Comparison of ENCODE assay signal across 10 mouse cellular contexts in the genomic region with DNA sequence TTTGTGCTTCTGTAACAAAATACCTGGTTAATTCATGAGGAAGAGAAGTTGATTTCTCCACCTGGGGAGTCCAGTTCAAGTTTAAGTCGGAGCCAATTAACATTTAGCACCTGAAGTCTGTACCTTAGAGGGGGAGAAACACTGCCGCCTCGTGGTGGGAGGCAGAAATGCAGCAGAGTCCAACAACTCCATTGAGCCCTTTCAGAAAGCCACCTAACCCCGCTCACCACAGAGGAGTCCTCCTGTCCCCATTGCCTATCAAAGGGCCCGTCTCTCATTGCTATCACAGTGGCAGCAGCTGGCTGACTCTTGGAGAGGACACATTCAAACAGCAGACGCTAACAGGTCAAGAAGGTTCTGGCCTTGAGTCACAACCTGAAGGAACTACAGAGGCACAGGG. TPM values are rescaled to one million over a fixed set of nuclear protein-coding genes. Genes with fewer than 3 reads are reported as not detected.
DNase-seq lines count a peak whose midpoint lies in the region; ATAC-seq and TF ChIP-seq lines count a peak whose summit lies in the region.
"Had no signal": no experiment of that assay in that cellular context is flagged by ENCODE, and none has a peak within 500 bp of the region (broad histone marks: within the 10 kb centered on the region; RNA-seq: fewer than 3 reads in every experiment).

No protein-coding gene starts in this region.

- no peak overlapping the region for H3K9ac ChIP-seq in hindbrain, embryonic 11.5 days (ENCODE audit: low read depth, low read length)
- H3K9ac ChIP-seq in hindbrain, embryonic 16.5 days (ENCODE audit: low read depth, low read length) = no peak overlapping the region
- H3K9ac ChIP-seq: embryonic facial prominence, embryonic 15.5 days; limb, embryonic 15.5 days had no signal

- H3K36me3 ChIP-seq in hindbrain, embryonic 11.5 days (ENCODE audit: control insufficient read depth, insufficient read depth, low read length) = no peaks in the 10 kb centered on the region
- H3K36me3 ChIP-seq in hindbrain, embryonic 16.5 days (ENCODE audit: control insufficient read depth, insufficient read depth, low read length) = no peaks in the 10 kb centered on the region
- no peaks in the 10 kb centered on the region for H3K36me3 ChIP-seq in C2C12 (ENCODE audit: control insufficient read depth, insufficient read depth)
- H3K36me3 ChIP-seq: embryonic facial prominence, embryonic 15.5 days; limb, embryonic 15.5 days had no signal

- H3K9me3 ChIP-seq in hindbrain, embryonic 11.5 days (ENCODE audit: control insufficient read depth, low read length) = no peaks in the 10 kb centered on the region
- H3K9me3 ChIP-seq in hindbrain, embryonic 16.5 days (ENCODE audit: control insufficient read depth, low read length) = no peaks in the 10 kb centered on the region
- H3K9me3 ChIP-seq: embryonic facial prominence, embryonic 15.5 days; limb, embryonic 15.5 days had no signal

- no peak overlapping the region for H3K27ac ChIP-seq in hindbrain, embryonic 11.5 days (ENCODE audit: low read depth, low read length)
- no peak overlapping the region for H3K27ac ChIP-seq in hindbrain, embryonic 16.5 days (ENCODE audit: low read depth, low read length)
- H3K27ac ChIP-seq in cortical plate, adult 2 months (ENCODE audit: insufficient read depth, low read length) = no peak overlapping the region
- no peak overlapping the region for H3K27ac ChIP-seq in olfactory bulb, adult 2 months (ENCODE audit: insufficient read depth, low read depth, low read length)
- H3K27ac ChIP-seq: embryonic facial prominence, embryonic 15.5 days; limb, embryonic 15.5 days had no signal

- H3K79me2 ChIP-seq in C2C12 (ENCODE audit: control insufficient read depth, insufficient read depth) = no peaks in the 10 kb centered on the region

- no peak overlapping the region for H3ac ChIP-seq in C2C12 (ENCODE audit: control insufficient read depth, insufficient read length, low read depth)

- peak; percentile 30 for TF ChIP-seq CTCF in C2C12 (IDR thresholded peaks at IDR 0.05; ENCODE audit: control insufficient read depth, insufficient read depth, insufficient read length)
- peak; percentile 67 for TF ChIP-seq CTCF in cortical plate, adult 2 months (IDR thresholded peaks at IDR 0.05; ENCODE audit: extremely low read depth, insufficient read depth, low read length)
- 0 out of 2 replicates have a peak, but pooled peaks have one; percentile 23 for TF ChIP-seq CTCF in olfactory bulb, adult 2 months (IDR thresholded peaks at IDR 0.05; ENCODE audit: insufficient read depth, low read depth, low read length)

- peak; percentile 41 for DNase-seq in hindbrain, embryonic 11.5 days (ENCODE audit: low spot score)
- peak; percentile 73 for DNase-seq in ZHBTc4 (ENCODE audit: low read depth, low spot score)
- peak; percentile 72 to 74 for DNase-seq in kidney, postnatal 4 days
- DNase-seq in right cerebral cortex, adult 18-20 months = no peak

- peaks cover 2% of the 10 kb centered on the region; the same call in 1 of the 2 replicates for H3K27me3 ChIP-seq in hindbrain, embryonic 11.5 days (ENCODE audit: control insufficient read depth, insufficient read depth, low read length)
- no peaks in the 10 kb centered on the region for H3K27me3 ChIP-seq in hindbrain, embryonic 16.5 days (replicated peaks; ENCODE audit: control insufficient read depth, insufficient read depth, low read length)
- H3K27me3 ChIP-seq in C2C12 (ENCODE audit: control insufficient read depth, insufficient read depth, insufficient read length) = no peaks in the 10 kb centered on the region
- H3K27me3 ChIP-seq: embryonic facial prominence, embryonic 15.5 days; limb, embryonic 15.5 days had no signal

- H3K4me2 ChIP-seq in hindbrain, embryonic 11.5 days (replicated peaks; ENCODE audit: low read depth, low read length) = no peak overlapping the region
- no peak overlapping the region for H3K4me2 ChIP-seq in hindbrain, embryonic 16.5 days (ENCODE audit: low read length)
- H3K4me2 ChIP-seq: embryonic facial prominence, embryonic 15.5 days; limb, embryonic 15.5 days had no signal

- no peaks in the 10 kb centered on the region for H3K4me1 ChIP-seq in hindbrain, embryonic 11.5 days (replicated peaks; ENCODE audit: control insufficient read depth, insufficient read depth, low read length)
- no peaks in the 10 kb centered on the region for H3K4me1 ChIP-seq in hindbrain, embryonic 16.5 days (ENCODE audit: control insufficient read depth, insufficient read depth, low read depth, low read length)
- H3K4me1 ChIP-seq in cortical plate, adult 2 months (ENCODE audit: control insufficient read depth, insufficient read depth, low read length) = no peaks in the 10 kb centered on the region
- H3K4me1 ChIP-seq in olfactory bulb, adult 2 months (ENCODE audit: control insufficient read depth, insufficient read depth, low read length) = no peaks in the 10 kb centered on the region
- H3K4me1 ChIP-seq: embryonic facial prominence, embryonic 15.5 days; limb, embryonic 15.5 days had no signal

- no peak for ATAC-seq in hindbrain, embryonic 11.5 days (ENCODE audit: low FRiP score)
- no peak for ATAC-seq in hindbrain, embryonic 16.5 days

- TF ChIP-seq POLR2A in cortical plate, adult 2 months (IDR thresholded peaks at IDR 0.05; ENCODE audit: extremely low read depth, insufficient read depth, low read length) = no peak
- no peak for TF ChIP-seq POLR2A in olfactory bulb, adult 2 months (IDR thresholded peaks at IDR 0.05; ENCODE audit: insufficient read depth, low read depth, low read length)

- 29% methylated on average over 6 of the region's 6 CpGs for WGBS in hindbrain, embryonic 11.5 days
- WGBS in hindbrain, embryonic 16.5 days = 22% methylated on average over 6 of the region's 6 CpGs
- 23% methylated on average over 6 of the region's 6 CpGs for WGBS in olfactory bulb, adult 2 months

- no peak overlapping the region for H3K4me3 ChIP-seq in hindbrain, embryonic 11.5 days (ENCODE audit: low read depth, low read length)
- no peak overlapping the region for H3K4me3 ChIP-seq in hindbrain, embryonic 16.5 days (ENCODE audit: low read length)
- no peak overlapping the region for H3K4me3 ChIP-seq in C2C12 (ENCODE audit: insufficient read depth, poor library complexity, severe bottlenecking)
- H3K4me3 ChIP-seq in cortical plate, adult 2 months (ENCODE audit: insufficient read depth, low read length) = no peak overlapping the region
- H3K4me3 ChIP-seq in olfactory bulb, adult 2 months (ENCODE audit: insufficient read depth, low read depth, low read length) = no peak overlapping the region
- H3K4me3 ChIP-seq: embryonic facial prominence, embryonic 15.5 days; limb, embryonic 15.5 days had no signal

- no peaks in the 10 kb centered on the region for H3K79me3 ChIP-seq in C2C12 (ENCODE audit: low read depth)

TF ChIP-seq in C2C12, 6 proteins besides CTCF, POLR2A, EP300 and RAD21:
- TF ChIP-seq FOSL1 (IDR thresholded peaks at IDR 0.05; ENCODE audit: insufficient read depth, low read length, poor library complexity, severe bottlenecking) (no peak), MAX (IDR thresholded peaks at IDR 0.05) (no peak), MYOD1 (IDR thresholded peaks at IDR 0.05; ENCODE audit: control insufficient read depth, insufficient read length, low read depth) (no peak), CEBPB (IDR thresholded peaks at IDR 0.05; ENCODE audit: low read depth) (no peak), USF1 (IDR thresholded peaks at IDR 0.05; ENCODE audit: low read depth) (no peak), MYOG (IDR thresholded peaks at IDR 0.05; ENCODE audit: control insufficient read depth, extremely low read depth, insufficient read length) (no peak)

RNA-seq across cellular contexts. Expression of a gene that starts 37.5 kb away (rescaled TPM):
- polyA plus RNA-seq in hindbrain, embryonic 11.5 days (2014; fragmentation: Nextera tagmentation; extraction: Ambion mirVana) = not detected in 2 replicates
- not detected in 2 replicates for polyA plus RNA-seq in hindbrain, embryonic 16.5 days (2015; fragmentation: Nextera tagmentation; extraction: Ambion mirVana)
- polyA plus RNA-seq in C2C12 (2012; fragmentation: generic; extraction: Trizol) = 0.12 TPM
- 0.13 TPM in 1 of 2 replicates, not detected in the other for polyA plus RNA-seq in cortical plate, adult 2 months (2012; rRNA removed)
- polyA plus RNA-seq in olfactory bulb, adult 2 months (2012; ENCODE audit: insufficient read depth, insufficient read length, low replicate concordance, missing spikeins) = not detected in 2 replicates
- polyA plus RNA-seq: limb, embryonic 15.5 days had no signal

RNA-seq across cellular contexts. Expression of a gene that starts 37.6 kb away (rescaled TPM):
- 2.7 and 3.0 TPM in 2 replicates for polyA plus RNA-seq in hindbrain, embryonic 11.5 days (2014; fragmentation: Nextera tagmentation; extraction: Ambion mirVana)
- 3.4 and 4.1 TPM in 2 replicates for polyA plus RNA-seq in hindbrain, embryonic 16.5 days (2015; fragmentation: Nextera tagmentation; extraction: Ambion mirVana)
- polyA plus RNA-seq in C2C12 (2012; fragmentation: generic; extraction: Trizol) = 0.09 TPM
- polyA plus RNA-seq in cortical plate, adult 2 months (2012; rRNA removed) = 16.0 and 16.9 TPM in 2 replicates
- polyA plus RNA-seq in olfactory bulb, adult 2 months (2012; ENCODE audit: insufficient read depth, insufficient read length, low replicate concordance, missing spikeins) = not detected in 2 replicates

RNA-seq across cellular contexts. Expression of a gene that starts 51.0 kb away (rescaled TPM):
- polyA plus RNA-seq in hindbrain, embryonic 11.5 days (2014; fragmentation: Nextera tagmentation; extraction: Ambion mirVana) = 0.99 and 1.7 TPM in 2 replicates
- polyA plus RNA-seq in hindbrain, embryonic 16.5 days (2015; fragmentation: Nextera tagmentation; extraction: Ambion mirVana) = 2.2 and 2.6 TPM in 2 replicates
- 0.53 TPM for polyA plus RNA-seq in C2C12 (2012; fragmentation: generic; extraction: Trizol)
- polyA plus RNA-seq in cortical plate, adult 2 months (2012; rRNA removed) = 4.7 and 13.2 TPM in 2 replicates
- not detected in 2 replicates for polyA plus RNA-seq in olfactory bulb, adult 2 months (2012; ENCODE audit: insufficient read depth, insufficient read length, low replicate concordance, missing spikeins)
